7 mouse cellular contexts compared by ENCODE assay signal in genomic region chr9:96195885-96196622, GRCm38 (mm10). TPM values are rescaled to one million over a fixed set of nuclear protein-coding genes. Genes with fewer than 3 reads are reported as not detected.
A peak's percentile ranks its signal among the peaks of the same experiment; 100 is the strongest.
DNase-seq lines count a peak whose midpoint lies in the region; ATAC-seq and TF ChIP-seq lines count a peak whose summit lies in the region.

TSS of gene Tfdp2 (plus strand) at chr9:96196275.

- H3K9ac ChIP-seq in embryonic facial prominence, embryonic 12.5 days, result peak within 1 kb of the TSS; percentile 86
- peak within 1 kb of the TSS; percentile 85 for H3K9ac ChIP-seq in limb, embryonic 12.5 days (replicated peaks)
- H3K9ac ChIP-seq in midbrain, embryonic 15.5 days, result peak within 1 kb of the TSS; percentile 64

- H3K4me2 ChIP-seq in embryonic facial prominence, embryonic 12.5 days (replicated peaks), result peak within 1 kb of the TSS; percentile 92
- peak within 1 kb of the TSS; percentile 82 for H3K4me2 ChIP-seq in limb, embryonic 12.5 days
- peak within 1 kb of the TSS; percentile 97 for H3K4me2 ChIP-seq in midbrain, embryonic 15.5 days

- peak; percentile 92 for DNase-seq in adrenal gland, postnatal 25 days
- peak; percentile 93 to 95 for DNase-seq in heart, adult 18-20 months
- peak; percentile 94 for DNase-seq in kidney, adult 2 months
- DNase-seq in spleen, adult 2 months (ENCODE audit: low read depth in 1 of 2, low spot score in 2 of 2), result peak; percentile 60 to 80

- H3K9me3 ChIP-seq in embryonic facial prominence, embryonic 12.5 days, result no peaks in the 10 kb centered on the region
- no peaks in the 10 kb centered on the region for H3K9me3 ChIP-seq in limb, embryonic 12.5 days
- no peaks in the 10 kb centered on the region for H3K9me3 ChIP-seq in midbrain, embryonic 15.5 days

- peak within 1 kb of the TSS; percentile 89 for H3K4me3 ChIP-seq in embryonic facial prominence, embryonic 12.5 days
- peak within 1 kb of the TSS; percentile 85 for H3K4me3 ChIP-seq in kidney, adult 2 months (ENCODE audit: insufficient read depth, low read depth, low read length)
- peak within 1 kb of the TSS; percentile 88 for H3K4me3 ChIP-seq in limb, embryonic 12.5 days (replicated peaks)
- H3K4me3 ChIP-seq in midbrain, embryonic 15.5 days, result peak within 1 kb of the TSS; percentile 75
- peak within 1 kb of the TSS; percentile 95 for H3K4me3 ChIP-seq in spleen, adult 2 months (ENCODE audit: extremely low read depth, insufficient read depth, insufficient read length)

- H3K36me3 ChIP-seq in embryonic facial prominence, embryonic 12.5 days, result no peaks in the 10 kb centered on the region
- H3K36me3 ChIP-seq in kidney, adult 2 months (ENCODE audit: control insufficient read depth, insufficient read depth, low read length), result no peaks in the 10 kb centered on the region
- H3K36me3 ChIP-seq in limb, embryonic 12.5 days, result no peaks in the 10 kb centered on the region
- no peaks in the 10 kb centered on the region for H3K36me3 ChIP-seq in midbrain, embryonic 15.5 days (replicated peaks)
- no peaks in the 10 kb centered on the region for H3K36me3 ChIP-seq in spleen, adult 2 months (ENCODE audit: control insufficient read depth, insufficient read depth, low read length)

- TF ChIP-seq POLR2A in kidney, adult 2 months (IDR thresholded peaks at IDR 0.05; ENCODE audit: low read depth, low read length), result no peak
- TF ChIP-seq POLR2A in spleen, adult 2 months (IDR thresholded peaks at IDR 0.05; ENCODE audit: low read depth, low read length), result no peak

- H3K27me3 ChIP-seq in embryonic facial prominence, embryonic 12.5 days, result no peaks in the 10 kb centered on the region
- H3K27me3 ChIP-seq in kidney, adult 2 months (replicated peaks; ENCODE audit: control insufficient read depth, insufficient read depth, low read length), result no peaks in the 10 kb centered on the region
- H3K27me3 ChIP-seq in limb, embryonic 12.5 days, result no peaks in the 10 kb centered on the region
- no peaks in the 10 kb centered on the region for H3K27me3 ChIP-seq in midbrain, embryonic 15.5 days (replicated peaks)
- H3K27me3 ChIP-seq in spleen, adult 2 months (ENCODE audit: control insufficient read depth, insufficient read depth, low read length), result no peaks in the 10 kb centered on the region

- under 1% methylated on average over 61 of the region's 81 CpGs for WGBS in embryonic facial prominence, embryonic 12.5 days
- WGBS in kidney, adult 2 months, result under 1% methylated on average over 81 of the region's 81 CpGs
- WGBS in limb, embryonic 12.5 days, result under 1% methylated on average over 81 of the region's 81 CpGs
- WGBS in midbrain, embryonic 15.5 days, result under 1% methylated on average over 76 of the region's 81 CpGs
- under 1% methylated on average over 81 of the region's 81 CpGs for WGBS in spleen, adult 2 months

- H3K27ac ChIP-seq in embryonic facial prominence, embryonic 12.5 days, result peak within 1 kb of the TSS; percentile 79
- H3K27ac ChIP-seq in kidney, adult 2 months (ENCODE audit: insufficient read depth, low read depth, low read length), result peak within 1 kb of the TSS; percentile 83
- peak within 1 kb of the TSS; percentile 90 for H3K27ac ChIP-seq in limb, embryonic 12.5 days
- H3K27ac ChIP-seq in midbrain, embryonic 15.5 days, result peak within 1 kb of the TSS; percentile 77
- peak within 1 kb of the TSS; percentile 67 for H3K27ac ChIP-seq in spleen, adult 2 months (ENCODE audit: insufficient read depth, low read length)

- peak; percentile 96 for ATAC-seq in embryonic facial prominence, embryonic 12.5 days (ENCODE audit: insufficient number of reproducible peaks, insufficient read depth, low FRiP score, low TSS enrichment)
- peak; percentile 98 for ATAC-seq in limb, embryonic 12.5 days (ENCODE audit: insufficient number of reproducible peaks, insufficient read depth, low FRiP score, low TSS enrichment, low read depth)
- ATAC-seq in midbrain, embryonic 15.5 days (replicated peaks), result peak; percentile 100

- H3K4me1 ChIP-seq in embryonic facial prominence, embryonic 12.5 days, result peaks cover 12% of the 10 kb centered on the region
- peaks cover 7% of the 10 kb centered on the region; the same call in 1 of the 2 replicates for H3K4me1 ChIP-seq in kidney, adult 2 months (ENCODE audit: control insufficient read depth, insufficient read depth, low read length)
- peaks cover 22% of the 10 kb centered on the region for H3K4me1 ChIP-seq in limb, embryonic 12.5 days (replicated peaks)
- H3K4me1 ChIP-seq in midbrain, embryonic 15.5 days, result peaks cover 19% of the 10 kb centered on the region
- no peaks in the 10 kb centered on the region; the same call in 1 of the 2 replicates for H3K4me1 ChIP-seq in spleen, adult 2 months (ENCODE audit: control insufficient read depth, insufficient read depth, insufficient read length)

- peak; percentile 29; the same call in 1 of the 2 replicates for TF ChIP-seq CTCF in kidney, adult 2 months (conservative IDR thresholded peaks at IDR 0.05; ENCODE audit: insufficient read depth, insufficient read length, low read depth, low read length)
- TF ChIP-seq CTCF in spleen, adult 2 months (IDR thresholded peaks at IDR 0.05; ENCODE audit: extremely low read depth, insufficient read depth, insufficient read length, insufficient replicate concordance), result no peak

RNA-seq across cellular contexts. Expression of gene Tfdp2, which starts in this region (rescaled TPM):
- 72.2 and 83.9 TPM in 2 replicates for total RNA-seq in adrenal gland, postnatal 25 days (2021)
- 56.9 and 58.2 TPM in 2 replicates for polyA plus RNA-seq in embryonic facial prominence, embryonic 12.5 days (2016; fragmentation: Nextera tagmentation; extraction: Ambion mirVana)
- 10 to 100 TPM; 75.3 to 89.2 TPM for total RNA-seq in heart, adult 18-20 months (2021)
- polyA plus RNA-seq in kidney, adult 2 months (2012; rRNA removed), result 14.7 and 16.9 TPM in 2 replicates
- polyA plus RNA-seq in limb, embryonic 12.5 days (2016; fragmentation: Nextera tagmentation; extraction: Ambion mirVana), result 58.0 and 60.7 TPM in 2 replicates
- 20.6 and 21.8 TPM in 2 replicates for polyA plus RNA-seq in midbrain, embryonic 15.5 days (2015; fragmentation: Nextera tagmentation; extraction: Ambion mirVana)
- 11.8 and 17.0 TPM in 2 replicates for polyA plus RNA-seq in spleen, adult 2 months (2012; rRNA removed)

Comparison
In these comparisons a context has a peak if more than half of its experiments do, and no peak if none do; other contexts are left out.
1. Peak in every context shown above with its lines: DNase-seq, ATAC-seq, H3K4me3 ChIP-seq and H3K27ac ChIP-seq.